Mouse (Mus musculus) thymus, adult 2 months (tissue): ENCODE data around the gene Nipa2.

Experiments used
- CTCF ChIP-seq: fragments of 200-500 bp; IDR thresholded peaks from 2 replicates; pipeline ENCODE4 v1.5.1; 2012; ENCODE audit warnings: mild to moderate bottlenecking, control low read depth, low read length, moderate library complexity, borderline replicate concordance; ENCODE audit not compliant: control insufficient read depth, poor library complexity, insufficient read depth; ENCODE audit errors: extremely low read depth
- POLR2A ChIP-seq: fragments of 200-500 bp; IDR thresholded peaks from 2 replicates; pipeline ENCODE4 v1.6.1; 2012; ENCODE audit warnings: mild to moderate bottlenecking, low read length, control low read depth, moderate library complexity; ENCODE audit not compliant: control insufficient read depth, poor library complexity, insufficient read depth; ENCODE audit errors: extremely low read depth

- TF ChIP-seq CTCF (no peak), POLR2A (no peak)
These were observed 12.2 kb upstream of the Nipa2 start for GRCm38 (mm10) chr7:55974429-55974828.
